Mouse (Mus musculus): ENCODE measurements around the gene Zfp143.
"Not testable (repeated sequence)": the region's sequence is repeated elsewhere in the genome, so short reads cannot be mapped to it uniquely, and the experiment has no call there.

The Zfp143 gene

DNA sequence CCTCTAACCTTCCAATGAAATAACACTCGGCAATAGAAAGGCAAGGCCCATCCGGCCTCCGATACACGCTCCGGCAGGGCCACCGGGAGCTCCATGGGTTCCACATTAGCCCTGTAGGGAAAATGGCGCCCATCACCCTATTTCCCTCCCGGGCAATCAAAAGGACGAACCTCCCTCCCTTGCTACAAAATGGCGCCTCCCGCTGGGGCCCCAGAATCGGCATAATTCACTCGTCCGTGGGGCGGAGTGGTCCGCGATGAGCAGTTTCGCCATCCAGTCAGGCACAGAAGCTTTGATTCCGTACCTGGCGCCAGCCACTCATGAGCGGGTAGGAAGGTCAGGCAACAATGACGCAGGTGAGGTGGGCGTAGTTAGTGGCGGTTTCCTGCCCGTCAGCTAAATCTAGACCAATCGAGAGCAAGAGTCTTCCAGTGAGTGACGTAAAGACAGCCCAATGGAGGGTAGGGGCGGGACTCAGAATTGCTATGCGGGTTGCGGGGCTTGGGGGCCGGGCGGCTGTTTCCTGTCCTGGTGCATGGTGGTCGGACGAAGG lies at the start of gene Zfp143:
Zfp143 (plus strand) TSS at position 19 of the 553 bp plus-strand sequence.
- DNase-seq (ENCODE audit: low spot score) = peak; percentile 100

DNA sequence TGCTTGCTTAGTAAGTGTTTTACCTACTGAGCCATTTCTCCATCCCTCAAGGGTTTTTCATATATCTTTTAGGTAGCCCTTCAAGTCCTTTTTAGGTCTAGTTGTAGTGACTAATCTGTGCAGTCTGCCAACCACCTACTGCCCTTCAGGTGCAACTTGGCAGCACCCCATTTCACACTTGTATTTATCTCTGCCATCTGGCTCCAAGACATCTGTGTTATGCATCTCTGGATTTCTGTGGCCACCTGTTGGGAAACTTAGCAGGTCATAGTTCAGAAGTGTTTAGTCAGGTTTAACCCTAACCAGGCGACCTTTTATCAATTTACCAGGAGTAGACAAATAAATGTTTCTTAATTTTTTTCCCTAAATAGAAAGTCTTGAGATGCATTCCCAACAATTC lies 49.6 kb upstream of the Zfp143 start:
- DNase-seq (ENCODE audit: low spot score) = no peak

DNA sequence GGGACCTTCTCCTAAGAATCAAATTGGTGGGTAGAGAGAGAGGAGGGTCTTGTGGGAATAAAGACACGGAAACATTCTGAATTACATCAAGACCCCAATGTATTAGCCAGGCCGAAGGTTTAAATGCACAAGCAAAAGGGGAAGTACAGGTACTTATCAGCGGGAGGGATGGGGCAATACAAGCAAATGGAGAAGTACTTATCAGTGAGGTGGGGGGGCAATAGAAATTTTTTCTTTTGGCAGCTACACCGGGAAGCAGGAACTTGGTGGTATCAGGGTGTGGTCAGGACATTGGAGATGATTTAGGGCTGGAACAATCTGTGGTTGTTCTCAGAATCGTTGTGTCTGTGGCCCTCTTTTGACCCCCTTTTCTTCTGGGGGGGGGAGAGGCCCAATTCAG lies 46.7 kb upstream of the Zfp143 start:
- no peak for DNase-seq (ENCODE audit: low spot score)

DNA sequence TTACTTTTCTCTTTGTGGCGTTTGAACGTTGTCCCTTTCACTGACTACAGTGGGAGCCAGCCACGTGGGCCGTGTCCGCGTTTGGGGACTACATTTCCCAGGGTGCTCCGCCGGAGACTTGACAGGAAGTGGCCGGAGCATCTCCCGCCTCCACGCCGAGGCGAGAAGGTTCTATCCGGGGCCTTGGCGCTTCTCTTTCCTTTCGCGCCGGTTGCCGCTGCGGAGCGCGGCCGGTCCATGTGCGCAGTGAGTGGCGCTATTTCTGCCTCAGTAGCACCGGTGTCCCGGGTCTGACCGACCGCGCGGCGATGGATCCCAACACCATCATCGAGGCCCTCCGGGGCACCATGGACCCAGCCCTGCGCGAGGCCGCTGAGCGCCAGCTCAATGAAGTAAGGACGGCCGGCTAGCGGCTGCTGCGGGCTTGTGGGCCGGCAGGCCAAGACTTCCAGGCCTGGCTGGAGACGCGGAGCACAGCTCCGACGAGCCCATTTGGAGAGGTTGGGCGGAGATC lies 42.8 kb upstream of the Zfp143 start, which contains the start of gene Ipo7:
Ipo7 (plus strand) TSS at position 158 of the 514 bp plus-strand sequence.
- DNase-seq (ENCODE audit: low spot score) = peak; percentile 93

DNA sequence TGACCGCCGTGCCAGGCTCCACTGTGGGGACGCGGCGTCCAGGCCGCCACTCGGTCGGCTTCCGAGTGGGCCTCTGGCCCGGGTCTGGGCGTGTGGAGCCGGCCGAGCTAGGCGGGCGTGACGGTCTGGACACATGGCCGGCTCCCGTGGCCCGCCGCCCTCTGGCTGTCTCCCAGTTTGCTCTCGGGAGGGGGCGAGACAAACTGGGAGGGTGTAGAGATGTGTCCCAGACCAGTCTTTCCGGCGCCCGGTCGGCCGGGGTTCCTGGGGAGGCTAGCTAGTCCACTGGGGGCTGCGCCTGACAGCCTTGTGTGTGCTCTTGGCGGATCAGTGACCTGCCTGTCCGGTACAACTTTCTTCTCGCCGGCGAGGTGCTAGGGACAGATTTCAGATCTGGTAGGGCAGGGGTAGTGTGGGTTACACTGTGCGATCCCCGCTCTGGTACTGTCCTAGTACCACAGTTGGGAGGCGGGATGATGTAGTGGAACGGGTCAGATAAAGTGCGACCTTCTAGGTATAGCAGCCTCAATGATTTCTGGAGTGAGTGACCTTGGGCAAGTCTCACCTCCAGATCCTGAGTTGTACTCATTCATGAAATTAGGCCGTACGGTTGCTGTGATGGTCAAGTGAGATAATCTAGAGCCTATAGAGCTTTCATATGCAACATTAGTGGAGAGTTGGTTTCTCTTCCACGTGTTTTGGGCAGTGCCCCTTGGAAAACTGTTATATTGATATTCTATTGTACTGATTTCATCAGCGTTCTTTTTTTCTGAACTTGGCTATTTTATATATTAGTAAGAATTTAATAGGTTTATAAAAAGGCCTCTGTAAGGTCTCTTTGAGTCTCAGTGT lies 42.2 kb upstream of the Zfp143 start:
- DNase-seq (ENCODE audit: low spot score) = peak; percentile 61

DNA sequence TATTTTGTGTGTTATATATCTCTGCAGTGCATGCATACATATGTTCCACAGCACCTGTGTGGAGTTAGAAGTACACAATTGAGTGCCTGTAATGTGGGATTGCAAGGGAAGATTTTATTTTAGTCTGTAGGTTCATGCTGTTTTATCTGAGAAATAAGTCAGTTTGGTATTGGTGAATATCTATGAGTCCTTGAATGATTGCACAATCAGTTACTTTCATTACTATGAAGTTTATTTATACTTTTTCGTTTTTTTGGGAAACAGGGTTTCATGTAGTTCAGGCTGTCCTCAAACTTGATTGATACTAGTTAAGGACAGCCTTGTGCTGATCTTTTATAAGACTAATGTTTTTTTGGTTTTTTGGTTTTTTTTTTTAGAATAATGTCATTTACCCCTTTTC lies 37.5 kb upstream of the Zfp143 start:
- no peak for DNase-seq (ENCODE audit: low spot score)

DNA sequence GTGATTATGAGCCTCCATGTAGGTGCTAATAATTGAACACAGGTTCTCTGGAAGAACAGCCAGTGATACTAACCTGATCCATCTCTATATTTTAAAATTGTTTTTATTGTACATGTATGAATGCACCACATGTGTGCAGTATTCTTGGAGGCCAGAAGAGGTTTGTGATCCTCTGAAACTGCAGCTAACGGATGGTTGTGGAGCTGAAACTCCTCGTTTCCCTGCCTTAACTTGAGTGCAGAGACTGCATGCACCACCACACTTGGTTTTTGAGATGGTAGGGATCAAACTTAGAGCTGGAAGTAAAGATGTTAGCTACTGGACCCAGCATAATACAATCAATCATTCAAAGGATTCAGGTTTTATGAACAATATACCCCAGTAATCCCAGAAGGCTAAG lies 34.4 kb upstream of the Zfp143 start:
- no peak for DNase-seq (ENCODE audit: low spot score)

DNA sequence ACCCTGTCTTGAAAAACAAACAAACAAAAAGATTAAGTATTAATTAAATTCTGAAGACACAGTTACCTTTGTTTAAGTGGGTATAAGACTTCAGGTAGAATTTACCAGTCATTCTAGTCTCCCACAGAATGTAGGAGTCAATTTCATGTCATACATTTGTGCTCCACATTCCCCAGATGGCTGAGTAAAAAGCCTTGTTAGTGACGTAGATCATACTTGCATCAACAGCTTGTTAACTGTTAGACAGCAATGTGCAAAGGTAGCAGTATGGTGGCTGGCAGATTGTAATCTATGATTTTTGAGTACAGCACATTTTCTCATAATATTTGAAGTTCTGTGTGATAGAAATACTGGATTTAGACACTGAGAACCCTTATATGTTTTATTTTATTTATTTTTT lies 32.2 kb upstream of the Zfp143 start:
- no peak for DNase-seq (ENCODE audit: low spot score)

DNA sequence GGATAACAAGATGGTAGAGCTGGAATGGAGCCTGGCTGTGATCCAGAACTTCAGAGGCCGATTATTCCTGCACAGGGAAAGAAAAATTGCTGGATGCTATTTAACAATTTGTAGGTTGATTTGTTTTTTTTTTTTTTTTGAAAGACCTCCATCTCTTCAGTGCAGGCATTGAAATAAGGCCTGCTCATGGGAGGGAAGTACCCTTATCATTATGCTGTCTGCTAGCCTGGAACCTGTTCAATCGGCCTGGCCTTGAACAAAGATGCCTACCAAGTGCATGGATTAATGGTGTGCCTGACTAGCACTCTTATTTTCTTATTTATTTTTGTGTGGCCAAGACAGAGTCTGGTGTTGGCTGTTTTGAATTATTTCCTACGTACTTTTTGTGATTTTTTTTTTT lies 30.7 kb upstream of the Zfp143 start:
- DNase-seq (ENCODE audit: low spot score) = no peak

DNA sequence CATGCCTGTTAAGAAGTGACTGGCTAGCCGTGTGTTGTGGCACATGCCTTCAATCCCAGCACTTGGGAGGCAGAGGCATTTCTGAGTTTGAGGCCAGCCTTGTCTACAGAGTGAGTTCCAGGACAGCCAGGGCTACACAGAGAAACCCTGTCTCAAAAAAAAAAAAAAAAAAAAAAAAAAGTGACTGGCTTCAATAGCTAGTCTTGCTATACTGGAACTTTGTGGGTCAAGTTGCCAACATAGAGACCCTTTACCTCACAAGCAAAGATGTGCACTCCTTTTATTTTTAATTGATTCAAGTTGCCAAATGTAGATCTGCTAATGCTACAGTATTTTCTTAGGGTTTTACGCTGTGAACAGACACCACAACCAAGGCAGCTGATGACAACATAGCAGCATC lies 3.3 kb upstream of the Zfp143 start:
- not testable (repeated sequence) for DNase-seq (ENCODE audit: low spot score)

DNA sequence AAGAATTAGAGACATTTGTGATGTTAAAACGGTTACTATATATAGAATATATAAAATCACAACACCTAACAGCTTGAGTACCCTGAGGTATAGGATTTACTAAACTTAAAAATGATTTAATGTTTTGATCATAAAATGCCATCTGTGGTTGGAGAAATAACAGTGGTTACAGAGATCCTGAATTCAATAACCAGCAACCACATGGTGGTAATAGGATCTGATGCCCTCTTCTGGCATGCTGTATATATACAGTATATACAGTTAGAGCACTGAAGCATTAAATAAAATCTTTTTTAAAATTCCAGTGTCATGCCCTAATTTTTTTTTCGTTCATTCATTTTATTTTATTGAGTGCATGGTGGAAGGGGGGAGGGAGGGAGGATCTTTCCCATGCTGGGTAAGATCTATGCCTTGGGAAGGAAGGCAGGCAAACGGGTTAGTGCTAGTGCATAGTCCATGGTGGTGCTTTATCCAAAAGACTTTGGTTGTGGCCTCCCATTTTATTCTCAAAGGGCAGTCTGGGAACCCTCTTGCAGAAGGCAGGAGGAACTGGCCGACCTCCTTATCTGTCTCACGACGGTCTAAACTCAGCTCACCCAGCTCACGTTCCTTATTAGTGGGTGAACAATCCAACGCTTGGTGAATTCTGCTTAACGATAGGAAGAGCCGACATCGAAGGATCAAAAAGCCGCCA lies 1.8 kb upstream of the Zfp143 start:
- DNase-seq (ENCODE audit: low spot score) = no peak

DNA sequence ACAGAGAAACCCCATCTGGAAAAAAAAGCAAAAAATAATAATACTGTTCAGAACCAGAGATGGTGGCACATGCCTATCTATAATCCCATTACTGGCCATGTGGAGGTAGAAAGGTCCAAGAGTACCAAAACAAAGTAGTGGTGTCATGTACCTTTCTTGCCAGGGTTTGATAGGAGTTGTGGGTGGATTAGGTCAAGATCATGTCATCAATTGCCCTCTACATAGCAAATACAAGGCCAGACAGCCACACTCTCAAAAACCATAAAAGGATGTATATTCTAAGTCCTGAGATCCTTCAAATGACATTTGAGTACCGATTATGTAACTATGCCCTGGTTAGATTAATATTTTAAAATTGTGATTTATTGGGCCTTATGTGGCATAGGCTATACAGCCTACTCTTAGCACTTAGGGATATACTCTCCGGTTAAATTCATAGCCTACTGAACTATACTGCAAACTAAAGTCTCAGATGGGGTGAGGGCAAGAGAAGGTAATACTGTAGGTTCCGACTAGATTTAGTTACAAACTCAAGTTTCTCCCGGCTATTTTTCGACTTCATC lies 830 bp upstream of the Zfp143 start:
- DNase-seq (ENCODE audit: low spot score) = no peak

DNA sequence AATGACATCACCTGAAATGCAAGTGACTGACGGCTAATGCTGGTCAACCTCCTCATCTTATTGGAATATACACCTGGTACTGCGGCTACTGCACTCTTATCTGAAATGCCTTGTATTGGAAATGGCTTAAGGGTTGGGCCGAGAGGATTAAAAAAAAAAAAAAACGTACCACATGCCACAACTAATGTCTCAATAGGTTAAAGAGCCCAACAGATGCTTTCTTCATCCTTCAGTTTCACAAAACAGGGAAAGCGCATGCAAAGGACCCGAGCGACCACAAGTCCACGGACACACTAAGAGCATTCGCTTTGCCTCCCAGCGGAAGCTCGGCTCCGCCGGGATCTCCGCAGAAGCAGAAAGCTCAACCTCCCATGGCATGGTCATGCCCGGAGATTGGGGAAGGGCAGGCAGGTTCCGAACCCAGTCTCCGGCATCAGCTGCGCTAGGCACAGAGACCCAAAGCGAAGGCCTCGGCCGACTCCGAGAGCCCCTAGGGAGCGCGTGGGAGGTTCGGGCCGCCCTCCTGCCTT lies 283 bp upstream of the Zfp143 start:
- DNase-seq (ENCODE audit: low spot score) = no peak

DNA sequence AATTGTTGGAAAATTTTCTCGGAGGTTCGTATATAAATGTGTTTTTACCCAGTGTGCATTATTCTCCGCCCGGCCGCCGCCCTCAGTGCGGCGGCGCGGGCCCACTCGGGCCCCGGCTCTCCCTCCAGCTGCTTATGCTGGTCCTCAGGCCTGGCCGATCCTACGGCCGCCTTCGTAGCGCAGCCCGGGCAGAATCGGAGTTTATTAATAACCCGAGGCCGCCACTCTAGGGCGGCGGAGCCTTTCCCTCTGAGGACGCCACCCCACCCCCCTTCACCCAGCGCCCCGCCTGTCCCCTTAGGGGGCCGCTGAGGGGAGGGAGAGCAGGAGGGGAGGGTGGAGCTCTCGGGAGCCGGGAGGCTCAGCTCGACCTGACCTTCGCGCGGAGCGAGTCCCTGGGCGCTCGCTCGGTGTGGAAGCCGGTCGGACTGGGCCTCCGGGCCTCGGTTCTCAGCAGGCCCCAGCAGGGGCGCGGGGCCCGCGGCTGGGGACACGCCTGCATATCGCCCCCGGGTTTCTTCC lies 796 bp downstream of the Zfp143 start:
- peak; percentile 88 for DNase-seq (ENCODE audit: low spot score)

DNA sequence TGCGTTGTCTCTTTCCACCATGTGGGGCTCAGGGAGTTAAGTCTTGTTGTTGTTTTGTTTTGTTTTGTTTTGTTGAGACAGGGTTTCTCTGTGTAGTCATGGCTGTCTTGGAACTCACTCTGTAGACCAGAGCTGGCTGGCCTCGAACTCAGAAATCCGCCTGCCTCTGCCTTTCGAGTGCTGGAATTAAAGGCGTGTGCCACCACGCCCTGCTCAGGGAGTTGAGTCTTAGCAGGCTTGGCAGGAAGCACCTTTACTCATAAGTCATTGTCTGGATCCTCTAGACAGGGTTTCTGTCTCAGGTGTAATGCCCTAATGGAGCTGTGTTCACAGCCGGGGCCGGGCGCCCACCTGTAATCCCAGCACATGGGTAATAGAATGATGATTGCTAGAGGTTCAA lies 2.7 kb downstream of the Zfp143 start:
- no peak for DNase-seq (ENCODE audit: low spot score)

DNA sequence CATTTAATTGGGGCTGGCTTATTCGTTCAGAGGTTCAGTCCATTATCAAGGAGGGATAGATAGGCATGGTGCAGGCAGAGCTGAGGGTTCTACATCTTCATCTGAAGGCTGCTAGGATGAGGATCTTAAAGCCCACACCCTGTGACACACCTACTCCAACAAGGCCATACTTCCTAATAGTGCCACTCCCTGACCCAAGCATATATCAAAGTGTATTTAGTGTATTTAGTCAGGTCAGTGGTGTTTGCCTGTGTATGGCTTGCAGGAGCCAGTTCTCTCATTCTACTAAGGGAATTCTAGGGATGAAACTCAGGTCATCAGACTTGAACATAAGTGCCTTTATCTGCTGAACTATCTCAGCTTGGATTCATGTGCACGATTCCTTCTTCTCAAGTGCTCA lies 8.1 kb downstream of the Zfp143 start:
- DNase-seq (ENCODE audit: low spot score) = no peak

DNA sequence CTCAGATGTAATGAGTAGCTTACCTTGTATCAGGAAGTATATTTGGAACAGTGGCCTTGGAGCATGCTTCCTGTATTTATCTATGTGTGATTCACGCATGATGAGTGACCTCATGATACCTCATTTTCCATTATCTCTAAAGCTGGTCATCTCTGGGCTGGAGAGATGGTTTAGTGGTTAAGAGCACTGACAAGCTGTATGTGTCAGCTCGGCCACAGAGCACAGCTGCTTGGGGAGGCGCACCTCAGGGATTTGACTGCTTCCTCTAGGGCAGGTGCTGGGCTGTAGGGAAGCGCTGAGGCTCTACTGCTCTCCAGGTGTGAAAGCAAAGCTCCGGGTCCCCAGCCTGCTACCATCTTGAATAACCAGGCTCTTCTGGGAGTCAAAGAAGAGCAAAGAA lies 17.2 kb downstream of the Zfp143 start:
- DNase-seq (ENCODE audit: low spot score) = no peak

DNA sequence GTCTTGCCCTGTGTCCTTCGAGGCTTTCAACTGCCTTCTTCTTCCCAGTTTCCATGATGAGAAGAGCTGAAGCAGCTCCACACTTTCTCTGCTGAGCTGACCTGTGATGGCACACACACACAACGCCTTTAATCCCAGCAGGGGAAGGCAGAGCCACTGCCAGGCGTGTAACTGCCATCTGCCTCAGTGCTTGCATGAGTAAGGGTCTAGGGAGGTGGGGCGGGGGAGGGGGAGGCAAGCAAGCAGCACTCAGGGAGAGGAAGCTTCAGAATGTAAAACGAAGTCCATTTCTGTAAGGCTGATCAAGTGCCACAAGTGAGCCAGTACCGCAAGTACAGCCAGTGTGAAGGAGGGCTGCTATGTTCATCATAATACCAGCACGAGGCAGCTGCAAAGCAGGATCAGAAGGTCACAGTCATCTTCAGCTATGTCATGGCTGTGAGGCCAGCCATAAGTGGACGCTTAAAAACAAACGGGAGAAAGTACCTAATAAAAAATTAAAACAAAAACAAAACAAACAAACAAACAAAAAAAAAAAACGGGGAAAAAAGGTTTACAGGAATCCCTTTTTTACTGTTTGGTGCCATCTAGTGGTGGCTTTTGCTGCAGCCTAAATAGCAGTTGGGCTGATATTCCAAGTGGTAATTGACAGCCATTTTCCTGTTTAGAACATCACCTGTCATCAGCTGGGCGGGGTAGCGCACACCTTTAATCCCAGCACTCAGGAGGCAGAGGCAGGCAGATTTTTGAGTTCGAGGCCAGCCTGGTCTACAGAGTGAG lies 22.6 kb downstream of the Zfp143 start:
- peak; percentile 73 for DNase-seq (ENCODE audit: low spot score)

DNA sequence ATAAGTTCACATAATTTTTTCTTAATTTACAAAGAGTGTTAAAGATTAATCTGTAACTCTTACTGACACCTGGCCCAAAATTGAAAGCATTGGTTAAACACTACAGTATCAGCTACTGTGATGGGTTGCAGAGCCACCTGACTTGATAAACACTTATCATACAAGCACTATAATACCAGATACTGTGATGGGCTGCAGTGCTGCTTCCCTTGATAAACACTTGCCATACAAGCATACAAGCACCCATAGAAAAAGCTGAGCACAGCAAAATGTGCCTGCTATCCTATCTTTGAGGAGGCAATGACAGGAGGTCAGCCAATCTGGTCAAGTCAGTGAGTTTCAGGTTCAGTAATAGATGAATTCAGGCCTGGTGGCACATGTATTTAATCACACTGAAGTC lies 24.2 kb downstream of the Zfp143 start:
- no peak for DNase-seq (ENCODE audit: low spot score)

DNA sequence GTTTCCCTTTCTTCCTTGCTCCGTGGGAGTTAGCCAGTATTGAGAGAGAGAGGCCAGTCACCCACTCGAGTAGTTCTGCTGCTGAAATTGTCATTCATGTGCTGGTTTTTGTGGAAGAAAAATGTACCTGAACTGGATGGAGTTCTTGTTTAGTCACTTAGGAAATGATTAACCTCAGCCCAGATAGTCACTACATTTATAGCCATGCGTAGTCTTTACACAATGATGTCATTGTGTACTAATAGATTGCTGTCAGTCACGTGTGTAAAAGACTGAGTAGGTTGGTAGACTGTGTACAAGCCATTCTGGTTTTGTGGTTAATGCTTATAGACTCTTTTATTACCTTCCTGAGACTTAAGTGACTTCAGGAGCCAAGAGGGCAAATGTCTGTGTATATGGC lies 26.9 kb downstream of the Zfp143 start:
- no peak for DNase-seq (ENCODE audit: low spot score)

DNA sequence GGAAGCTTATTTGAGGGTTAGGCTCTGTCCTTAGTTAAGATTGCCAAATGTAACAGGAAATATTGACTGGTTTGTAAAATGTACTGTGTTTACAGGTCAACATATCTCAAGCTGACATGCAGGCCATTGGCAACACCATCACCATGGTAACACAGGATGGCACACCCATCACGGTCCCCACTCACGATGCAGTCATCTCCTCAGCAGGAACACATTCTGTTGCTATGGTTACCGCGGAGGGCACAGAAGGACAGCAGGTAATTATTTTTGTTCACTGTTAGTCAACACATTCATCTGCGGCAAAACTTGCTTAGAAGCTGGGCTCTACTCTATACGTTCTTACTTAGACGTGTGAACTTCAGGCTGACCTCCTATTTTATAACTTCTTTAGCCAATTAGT lies 30.7 kb downstream of the Zfp143 start:
- no peak for DNase-seq (ENCODE audit: low spot score)

All from urinary bladder, postnatal 14 days (tissue).